In genomic region chr8:8562268-8562667, GRCm38 (mm10) we compare ENCODE assay signal across 27 mouse cellular contexts.
A peak's percentile ranks its signal among the peaks of the same experiment; 100 is the strongest.
DNase-seq lines count a peak whose midpoint lies in the region; TF ChIP-seq lines count a peak whose summit lies in the region.
"Had no signal": no experiment of that assay in that cellular context is flagged by ENCODE, and none has a peak within 500 bp of the region (broad histone marks: within the 10 kb centered on the region; RNA-seq: fewer than 3 reads in every experiment).

No protein-coding gene starts in this region.

- DNase-seq in right cerebral cortex, adult 2 months (ENCODE audit: low spot score in 2 of 2) = peak; percentile 6 to 18
- DNase-seq in right cerebral cortex, postnatal 4 days = no peak
- DNase-seq in NIH3T3 (ENCODE audit: low read depth) = peak; percentile 50
- DNase-seq in cerebellum, adult 2 months = no peak
- DNase-seq in heart, postnatal 25 days (ENCODE audit: low spot score) = no peak
- DNase-seq: adrenal gland, adult 8-10 months; adrenal gland, postnatal 25 days; B cell, adult 2 months; cerebellum, adult 18-20 months; cerebellum, postnatal 10 days; cerebellum, postnatal 36 days; embryo, embryonic 11 days; gastrocnemius, postnatal 25 days; heart, adult 18-20 months; heart, postnatal 10 days; heart, postnatal 4 days had no signal

- intact Hi-C loops in heart, postnatal 25 days (cut with DNase I) = no loop called here

- no peak overlapping the region for H3ac ChIP-seq in myocyte (ENCODE audit: control insufficient read depth, insufficient read length)

- peak overlapping the region; percentile 26 for H3K4me2 ChIP-seq in myocyte (ENCODE audit: low read depth)
- H3K4me2 ChIP-seq: embryonic facial prominence, embryonic 13.5 days; forebrain, embryonic 13.5 days; heart, embryonic 12.5 days; heart, embryonic 15.5 days; hindbrain, embryonic 14.5 days had no signal

- H3K79me2 ChIP-seq in myocyte (ENCODE audit: control insufficient read depth, insufficient read depth) = no peaks in the 10 kb centered on the region

- TF ChIP-seq CTCF in cerebellum, adult 2 months (IDR thresholded peaks at IDR 0.05; ENCODE audit: borderline replicate concordance, insufficient read depth, low read depth, low read length) = no peak

- H3K4me1 ChIP-seq in cerebellum, adult 2 months (ENCODE audit: control insufficient read depth, insufficient read depth, low read length) = no peaks in the 10 kb centered on the region
- H3K4me1 ChIP-seq: embryonic facial prominence, embryonic 10.5 days; forebrain, embryonic 13.5 days; heart, embryonic 12.5 days; heart, embryonic 15.5 days had no signal

- H3K36me3 ChIP-seq in myocyte (ENCODE audit: control insufficient read depth, insufficient read depth) = no peaks in the 10 kb centered on the region
- H3K36me3 ChIP-seq: embryonic facial prominence, embryonic 10.5 days; embryonic facial prominence, embryonic 13.5 days; G1E; heart, embryonic 12.5 days; heart, embryonic 15.5 days had no signal

- no peaks in the 10 kb centered on the region for H3K27me3 ChIP-seq in myocyte (ENCODE audit: control insufficient read depth, insufficient read depth, insufficient read length)
- no peaks in the 10 kb centered on the region for H3K27me3 ChIP-seq in cerebellum, adult 2 months (ENCODE audit: control insufficient read depth, insufficient read depth, low read length)
- H3K27me3 ChIP-seq: CH12.LX; embryonic facial prominence, embryonic 13.5 days; forebrain, embryonic 13.5 days; heart, embryonic 12.5 days; heart, embryonic 15.5 days had no signal

- 93% methylated on average over 7 of the region's 7 CpGs for WGBS in cerebellum, adult 2 months

- TF ChIP-seq POLR2A in myocyte (IDR thresholded peaks at IDR 0.05; ENCODE audit: insufficient read length, low read depth) = no peak
- TF ChIP-seq POLR2A in cerebellum, adult 2 months (IDR thresholded peaks at IDR 0.05; ENCODE audit: borderline replicate concordance, insufficient read depth, low read length) = no peak

- no peak overlapping the region for H3K27ac ChIP-seq in cerebellum, adult 2 months (ENCODE audit: insufficient read depth, low read length)
- H3K27ac ChIP-seq: embryonic facial prominence, embryonic 10.5 days; embryonic facial prominence, embryonic 13.5 days; forebrain, embryonic 13.5 days; heart, embryonic 15.5 days; hindbrain, embryonic 14.5 days; hindbrain, postnatal 0 days had no signal

- no peak overlapping the region for H3K4me3 ChIP-seq in myocyte
- H3K4me3 ChIP-seq in cerebellum, adult 2 months (replicated peaks; ENCODE audit: insufficient read depth, low read depth, low read length) = no peak overlapping the region
- H3K4me3 ChIP-seq: embryonic facial prominence, embryonic 10.5 days; embryonic facial prominence, embryonic 13.5 days; erythroblast, embryonic 14.5 days; forebrain, embryonic 13.5 days; heart, embryonic 12.5 days; heart, embryonic 15.5 days had no signal

TF ChIP-seq in myocyte, 11 proteins besides CTCF, POLR2A, EP300 and RAD21:
- no peak for TF ChIP-seq MAX (IDR thresholded peaks at IDR 0.05; ENCODE audit: low read depth)
- no peak for TF ChIP-seq REST (IDR thresholded peaks at IDR 0.05; ENCODE audit: insufficient read depth, insufficient read length)
- TF ChIP-seq TCF12 (IDR thresholded peaks at IDR 0.05; ENCODE audit: insufficient read depth, poor library complexity, severe bottlenecking) = no peak
- no peak for TF ChIP-seq TCF3 (IDR thresholded peaks at IDR 0.05; ENCODE audit: insufficient read length, low read depth)
- TF ChIP-seq E2F4 (IDR thresholded peaks at IDR 0.05; ENCODE audit: insufficient read depth) = no peak
- TF ChIP-seq MYOD1 (IDR thresholded peaks at IDR 0.05; ENCODE audit: control insufficient read depth in 1 of 3, insufficient read length in 2 of 3, low read depth in 2 of 3) = no peak
- no peak for TF ChIP-seq MYOG (IDR thresholded peaks at IDR 0.05; ENCODE audit: control insufficient read depth in 1 of 3, insufficient read depth in 1 of 3, insufficient read length in 2 of 3, low read depth in 2 of 3)
- no peak for TF ChIP-seq USF1 (IDR thresholded peaks at IDR 0.05; ENCODE audit: low read depth)
- TF ChIP-seq SRF (IDR thresholded peaks at IDR 0.05; ENCODE audit: control insufficient read depth, insufficient read length, low read depth) = no peak
- no peak for TF ChIP-seq POLR2AphosphoS2 (IDR thresholded peaks at IDR 0.05; ENCODE audit: insufficient read length, low read depth)
- TF ChIP-seq CEBPB (IDR thresholded peaks at IDR 0.05; ENCODE audit: insufficient read depth, poor library complexity, severe bottlenecking) = no peak

Comparison
In these comparisons a context has a peak if more than half of its experiments do, and no peak if none do; other contexts are left out.
1. DNase-seq: peak in right cerebral cortex, adult 2 months (2 of 2) and NIH3T3 (single experiment); none in right cerebral cortex, postnatal 4 days (single experiment), cerebellum, adult 2 months (0 of 2) and heart, postnatal 25 days (single experiment).